Mouse (Mus musculus) brown adipose tissue, adult 24 weeks (tissue): ENCODE data around the gene Tspear. TPM values are rescaled to one million over a fixed set of nuclear protein-coding genes. Genes with fewer than 3 reads are reported as not detected.
"Not testable (repeated sequence)": the region's sequence is repeated elsewhere in the genome, so short reads cannot be mapped to it uniquely, and the experiment has no call there.

Experiments
- H3K27ac ChIP-seq: fragments of 200-500 bp; replicated peaks from 2 replicates; pipeline ENCODE4 v1.5.1; 2012; ENCODE audit warnings: low read depth, mild to moderate bottlenecking, low read length
- H3K4me1 ChIP-seq: fragments of 200-500 bp; 2 replicates; pipeline ENCODE4 v1.6.1; 2012; ENCODE audit warnings: low read length, mixed read lengths; ENCODE audit not compliant: control insufficient read depth, insufficient read depth, insufficient read length
- H3K4me3 ChIP-seq: fragments of 200-500 bp; 2 replicates; pipeline ENCODE4 v1.5.1; 2012; ENCODE audit warnings: low read depth, mild to moderate bottlenecking, low read length, moderate library complexity; ENCODE audit not compliant: insufficient read depth
- polyA plus RNA-seq: library from polyadenylated mRNA; stranded (reverse); fragments of >200 nt; gene quantifications from 2 replicates; pipeline ENCODE4 v1.2.4, GENCODE M21; 2012; ENCODE audit not compliant: missing spikeins, insufficient read depth, insufficient read length

Gene Tspear
- polyA plus RNA-seq, 1 experiment: not detected

DNA sequence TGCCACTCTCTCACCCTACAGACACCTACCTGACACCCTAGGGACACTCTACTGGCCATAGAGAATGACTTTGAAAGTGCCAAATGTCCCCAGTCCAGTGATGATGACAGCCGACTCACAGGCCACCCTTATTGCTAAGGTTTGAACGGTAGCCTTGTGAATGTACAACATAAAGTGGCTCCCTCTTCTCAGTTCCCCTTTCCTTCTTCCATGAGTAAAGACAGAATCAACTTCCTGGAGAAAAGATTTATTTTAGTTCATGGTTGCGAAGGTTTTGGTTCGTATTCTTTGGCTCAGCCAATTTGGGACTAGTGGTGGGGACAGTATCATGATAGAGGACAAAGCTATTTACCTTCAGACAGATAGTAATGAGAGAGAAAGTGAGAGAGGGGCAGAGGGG is 52.6 kb downstream of the Tspear start:
- H3K27ac ChIP-seq: no peak overlapping the region

DNA sequence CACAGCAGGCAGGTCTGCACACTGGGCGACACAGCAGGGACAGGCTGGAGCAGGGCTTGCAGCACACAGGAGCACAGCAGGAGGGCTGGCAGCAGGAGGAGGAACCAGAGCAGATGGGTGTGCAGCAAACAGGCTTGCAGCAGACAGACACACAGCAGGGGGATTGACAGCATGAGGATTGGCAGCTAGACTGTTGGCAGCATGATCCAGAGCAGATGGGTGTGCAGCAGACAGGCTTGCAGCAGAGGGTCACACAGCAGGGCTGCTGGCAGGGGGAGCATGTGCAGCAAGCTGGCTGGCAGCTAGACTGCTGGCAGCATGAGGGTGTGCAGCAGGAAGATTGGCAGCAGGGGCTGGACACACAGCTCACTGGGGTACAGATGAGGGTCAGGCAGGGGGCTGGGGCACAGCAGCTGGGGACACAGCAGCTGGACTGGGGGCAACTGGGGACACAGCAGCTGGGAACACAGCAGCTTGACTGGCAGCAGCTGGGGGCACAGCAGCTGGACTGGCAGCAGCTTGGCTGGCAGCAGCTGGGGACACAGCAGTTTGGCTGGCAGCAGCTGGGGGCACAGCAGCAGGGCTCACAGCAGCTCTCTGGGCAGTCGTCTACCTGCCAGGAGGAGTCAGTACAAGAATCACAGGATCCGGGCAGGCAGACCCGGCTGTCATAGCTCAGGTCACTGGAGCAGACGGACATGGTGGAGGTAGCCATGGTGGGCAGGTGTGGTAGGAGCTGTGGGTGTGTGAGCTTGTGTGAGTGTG is 55.7 kb downstream of the Tspear start, which contains the start of gene Gm18596:
Gene Gm18596, minus strand, starts transcription at position 715 of the 765 bp plus-strand sequence.
- H3K4me3 ChIP-seq, H3K27ac ChIP-seq, H3K4me1 ChIP-seq: not testable (repeated sequence)

More for the DNA sequence above, 52.6 kb downstream of the Tspear start:
- Histone ChIP-seq H3K4me3 (no peak overlapping the region), H3K4me1 (no peaks in the 10 kb centered on the region)

DNA sequence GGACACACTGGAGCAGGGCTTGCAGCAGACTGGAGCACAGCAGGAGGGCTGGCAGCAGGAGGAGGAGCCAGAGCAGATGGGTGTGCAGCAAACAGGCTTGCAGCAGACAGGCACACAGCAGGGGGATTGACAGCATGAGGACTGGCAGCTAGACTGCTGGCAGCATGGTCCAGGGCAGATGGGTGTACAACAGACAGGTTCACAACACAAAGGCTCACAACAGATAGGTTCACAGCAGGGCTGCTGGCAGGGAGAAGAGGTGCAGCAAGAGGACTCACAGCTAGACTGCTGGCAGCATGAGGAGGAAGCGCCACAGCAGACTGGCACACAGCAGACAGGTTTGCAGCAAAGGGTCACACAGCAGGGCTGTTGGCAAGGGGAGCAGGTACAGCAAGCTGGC is 64.3 kb downstream of the Tspear start:
- not testable (repeated sequence) for H3K4me1 ChIP-seq, H3K4me3 ChIP-seq, H3K27ac ChIP-seq

DNA sequence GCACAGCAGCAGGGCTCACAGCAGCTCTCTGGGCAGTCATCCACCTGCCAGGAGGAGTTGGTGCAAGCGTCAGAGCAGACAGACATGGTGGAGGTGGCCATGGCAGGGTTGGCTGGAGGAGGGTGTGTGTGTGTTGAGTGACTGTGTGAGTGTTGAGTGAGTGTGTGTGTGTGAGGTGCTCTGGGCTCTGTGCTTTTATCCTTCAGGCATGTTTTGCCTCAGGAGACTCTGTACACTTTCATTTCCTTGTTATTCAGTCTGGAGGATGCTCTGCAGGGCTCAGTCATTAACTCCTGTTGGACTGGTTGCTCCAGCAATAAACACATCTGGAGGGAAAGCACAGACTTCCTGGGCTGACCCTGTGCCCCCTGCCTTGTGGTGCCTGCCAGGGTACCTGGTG is 64.9 kb downstream of the Tspear start, which contains the start of gene Gm9736:
Gene Gm9736, minus strand, starts transcription at position 101 of the 400 bp plus-strand sequence.
- H3K4me1 ChIP-seq, H3K27ac ChIP-seq: not testable (repeated sequence)

DNA sequence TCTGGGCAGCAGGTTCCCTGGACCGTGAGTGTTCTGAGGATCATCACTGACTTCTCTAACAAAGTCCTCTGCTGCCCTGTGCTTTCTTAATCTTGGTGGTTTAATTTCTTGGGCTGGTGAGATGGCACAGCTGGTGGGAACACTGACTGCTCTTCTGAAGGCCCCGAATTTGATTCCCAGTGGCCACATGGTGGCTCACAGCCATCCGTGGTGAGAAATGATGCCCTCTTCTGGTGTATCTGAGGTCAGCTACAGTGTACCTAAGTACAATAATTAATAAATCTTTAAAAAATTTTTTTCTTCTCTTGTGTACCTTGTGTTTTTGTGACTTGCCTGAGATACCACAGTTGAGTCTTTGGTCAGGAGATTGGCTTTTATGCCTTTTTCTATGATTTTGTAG is 65.9 kb downstream of the Tspear start:
- H3K4me3 ChIP-seq, H3K4me1 ChIP-seq, H3K27ac ChIP-seq: not testable (repeated sequence)

More for the DNA sequence above, 64.9 kb downstream of the Tspear start, which contains the start of gene Gm9736:
- not testable (repeated sequence) for H3K4me3 ChIP-seq

DNA sequence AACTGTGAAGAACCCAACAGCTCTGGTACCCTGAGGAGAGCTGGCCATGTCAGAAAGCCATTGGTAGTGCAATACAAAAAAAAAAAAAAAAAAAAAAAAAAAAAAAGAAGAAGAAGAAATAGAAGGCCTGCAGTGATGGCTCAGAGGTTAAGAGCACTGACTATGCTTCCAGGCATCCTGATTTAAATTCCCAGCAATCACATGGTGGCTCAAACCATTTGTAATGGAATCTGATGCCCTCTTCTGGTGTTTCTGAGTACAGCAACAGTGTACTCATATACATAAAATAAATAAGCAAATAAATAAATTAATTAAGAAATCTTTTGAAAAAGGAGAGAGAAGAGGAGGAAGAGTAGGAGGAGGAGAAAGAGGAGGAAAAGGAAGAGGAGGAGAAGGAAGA is 67.1 kb downstream of the Tspear start:
- H3K4me3 ChIP-seq: no peak overlapping the region
- no peaks in the 10 kb centered on the region for H3K4me1 ChIP-seq
- no peak overlapping the region for H3K27ac ChIP-seq

DNA sequence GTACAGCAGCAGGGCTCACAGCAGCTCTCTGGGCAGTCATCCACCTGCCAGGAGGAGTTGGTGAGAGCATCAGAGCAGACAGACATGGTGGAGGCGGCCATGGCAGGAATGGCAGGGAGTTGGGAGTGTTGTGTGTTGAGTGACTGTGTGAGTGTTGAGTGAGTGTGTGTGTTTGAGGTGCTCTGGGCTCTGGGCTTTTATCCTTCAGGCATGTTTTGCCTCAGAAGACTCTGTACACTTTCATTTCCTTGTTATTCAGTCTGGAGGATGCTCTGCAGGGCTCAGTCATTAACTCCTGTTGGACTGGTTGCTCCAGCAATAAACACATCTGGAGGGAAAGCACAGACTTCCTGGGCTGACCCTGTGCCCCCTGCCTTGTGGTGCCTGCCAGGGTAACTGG is 73.2 kb downstream of the Tspear start, which contains the start of gene Gm3233:
Gene Gm3233, minus strand, starts transcription at position 101 of the 400 bp plus-strand sequence.
- not testable (repeated sequence) for H3K4me1 ChIP-seq, H3K27ac ChIP-seq, H3K4me3 ChIP-seq

DNA sequence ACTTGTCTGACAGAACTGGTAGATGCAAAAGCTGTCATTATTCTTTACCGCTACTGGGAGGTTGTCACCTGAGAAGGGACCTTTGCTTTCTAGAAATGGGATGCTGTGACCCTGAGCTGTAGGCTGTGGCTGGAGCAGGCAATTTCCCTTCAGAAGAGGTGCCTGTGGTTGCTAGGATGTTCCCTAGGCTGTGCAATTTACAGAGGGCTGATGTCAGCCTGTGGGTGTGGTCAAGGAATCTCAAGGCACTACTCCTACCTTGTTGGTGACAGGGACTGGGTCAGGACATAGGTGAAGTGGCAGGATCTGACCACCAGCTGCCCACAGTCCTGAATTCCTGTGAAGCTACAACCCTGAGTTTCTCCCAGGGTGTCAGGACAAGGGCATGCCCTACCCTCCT is 83.4 kb downstream of the Tspear start:
- no peak overlapping the region for H3K27ac ChIP-seq
- no peaks in the 10 kb centered on the region for H3K4me1 ChIP-seq
- no peak overlapping the region for H3K4me3 ChIP-seq

DNA sequence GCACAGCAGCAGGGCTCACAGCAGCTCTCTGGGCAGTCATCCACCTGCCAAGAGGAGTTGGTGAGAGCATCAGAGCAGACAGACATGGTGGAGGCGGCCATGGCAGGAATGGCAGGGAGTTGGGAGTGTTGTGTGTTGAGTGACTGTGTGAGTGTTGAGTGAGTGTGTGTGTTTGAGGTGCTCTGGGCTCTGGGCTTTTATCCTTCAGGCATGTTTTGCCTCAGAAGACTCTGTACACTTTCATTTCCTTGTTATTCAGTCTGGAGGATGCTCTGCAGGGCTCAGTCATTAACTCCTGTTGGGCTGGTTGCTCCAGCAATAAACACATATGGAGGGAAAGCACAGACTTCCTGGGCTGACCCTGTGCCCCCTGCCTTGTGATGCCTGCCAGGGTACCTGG is 84.9 kb downstream of the Tspear start, which contains the start of gene Gm3238:
Gene Gm3238, minus strand, starts transcription at position 101 of the 400 bp plus-strand sequence.
- not testable (repeated sequence) for H3K27ac ChIP-seq, H3K4me1 ChIP-seq, H3K4me3 ChIP-seq

DNA sequence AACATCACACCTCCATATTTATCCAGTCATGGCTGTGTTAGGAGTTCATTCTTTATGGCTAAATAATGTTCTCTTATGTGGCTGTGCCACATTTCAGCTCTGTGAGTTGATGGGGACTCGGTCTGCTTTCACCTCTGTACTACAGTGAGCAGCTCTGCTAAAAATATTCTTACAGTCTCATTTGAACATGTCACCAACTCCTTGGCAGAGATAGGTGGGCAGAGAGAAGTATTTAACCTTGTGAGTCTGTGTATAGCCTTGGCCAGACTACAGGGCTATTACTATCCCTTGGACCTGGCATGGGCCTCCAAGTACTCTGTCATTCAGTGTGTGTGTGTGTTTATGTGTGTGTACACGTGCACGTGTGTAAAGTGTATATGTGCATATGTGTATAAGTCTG is 85.8 kb downstream of the Tspear start:
- not testable (repeated sequence) for H3K27ac ChIP-seq, H3K4me1 ChIP-seq, H3K4me3 ChIP-seq

DNA sequence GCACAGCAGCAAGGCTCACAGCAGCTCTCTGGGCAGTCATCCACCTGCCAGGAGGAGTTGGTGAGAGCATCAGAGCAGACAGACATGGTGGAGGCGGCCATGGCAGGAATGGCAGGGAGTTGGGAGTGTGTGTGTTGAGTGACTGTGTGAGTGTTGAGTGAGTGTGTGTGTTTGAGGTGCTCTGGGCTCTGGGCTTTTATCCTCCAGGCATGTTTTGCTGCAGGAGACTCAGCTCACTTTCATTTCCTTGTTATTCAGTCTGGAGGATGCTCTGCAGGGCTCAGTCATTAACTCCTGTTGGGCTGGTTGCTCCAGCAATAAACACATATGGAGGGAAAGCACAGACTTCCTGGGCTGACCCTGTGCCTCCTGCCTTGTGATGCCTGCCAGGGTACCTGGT is 90.5 kb downstream of the Tspear start, which contains the start of gene Gm7138:
Gene Gm7138, minus strand, starts transcription at position 101 of the 400 bp plus-strand sequence.
- not testable (repeated sequence) for H3K4me3 ChIP-seq, H3K4me1 ChIP-seq, H3K27ac ChIP-seq

DNA sequence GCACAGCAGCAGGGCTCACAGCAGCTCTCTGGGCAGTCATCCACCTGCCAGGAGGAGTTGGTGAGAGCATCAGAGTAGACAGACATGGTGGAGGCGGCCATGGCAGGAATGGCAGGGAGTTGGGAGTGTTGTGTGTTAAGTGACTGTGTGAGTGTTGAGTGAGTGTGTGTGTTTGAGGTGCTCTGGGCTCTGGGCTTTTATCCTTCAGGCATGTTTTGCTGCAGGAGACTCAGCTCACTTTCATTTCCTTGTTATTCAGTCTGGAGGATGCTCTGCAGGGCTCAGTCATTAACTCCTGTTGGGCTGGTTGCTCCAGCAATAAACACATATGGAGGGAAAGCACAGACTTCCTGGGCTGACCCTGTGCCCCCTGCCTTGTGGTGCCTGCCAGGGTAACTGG is 96.1 kb downstream of the Tspear start, which contains the start of gene Gm3250:
Gene Gm3250, minus strand, starts transcription at position 101 of the 400 bp plus-strand sequence.
- not testable (repeated sequence) for H3K4me3 ChIP-seq, H3K4me1 ChIP-seq, H3K27ac ChIP-seq

DNA sequence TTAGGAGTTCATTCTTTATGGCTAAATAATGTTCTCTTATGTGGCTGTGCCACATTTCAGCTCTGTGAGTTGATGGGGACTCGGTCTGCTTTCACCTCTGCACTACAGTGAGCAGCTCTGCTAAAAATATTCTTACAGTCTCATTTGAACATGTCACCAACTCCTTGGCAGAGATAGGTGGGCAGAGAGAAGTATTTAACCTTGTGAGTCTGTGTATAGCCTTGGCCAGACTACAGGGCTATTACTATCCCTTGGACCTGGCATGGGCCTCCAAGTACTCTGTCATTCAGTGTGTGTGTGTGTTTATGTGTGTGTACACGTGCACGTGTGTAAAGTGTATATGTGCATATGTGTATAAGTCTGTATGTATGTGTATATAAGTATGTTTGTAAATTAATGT is 97.0 kb downstream of the Tspear start:
- not testable (repeated sequence) for H3K4me3 ChIP-seq

DNA sequence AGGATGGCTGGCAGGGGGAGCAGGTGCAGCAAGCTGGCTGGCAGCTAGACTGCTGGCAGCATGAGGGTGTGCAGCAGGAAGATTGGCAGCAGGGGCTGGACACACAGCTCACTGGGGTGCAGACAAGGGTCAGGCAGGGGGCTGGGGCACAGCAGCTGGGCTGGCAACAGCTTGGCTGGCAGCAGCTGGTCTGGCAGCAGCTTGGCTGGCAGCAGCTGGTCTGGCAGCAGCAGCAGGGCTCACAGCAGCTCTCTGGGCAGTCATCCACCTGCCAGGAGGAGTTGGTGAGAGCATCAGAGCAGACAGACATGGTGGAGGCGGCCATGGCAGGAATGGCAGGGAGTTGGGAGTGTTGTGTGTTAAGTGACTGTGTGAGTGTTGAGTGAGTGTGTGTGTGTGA is 101.5 kb downstream of the Tspear start, which contains the start of gene Gm7137:
Gene Gm7137, minus strand, starts transcription at position 325 of the 400 bp plus-strand sequence.
- not testable (repeated sequence) for H3K4me1 ChIP-seq, H3K4me3 ChIP-seq, H3K27ac ChIP-seq

More for the DNA sequence above, 97.0 kb downstream of the Tspear start:
- not testable (repeated sequence) for H3K4me1 ChIP-seq, H3K27ac ChIP-seq

DNA sequence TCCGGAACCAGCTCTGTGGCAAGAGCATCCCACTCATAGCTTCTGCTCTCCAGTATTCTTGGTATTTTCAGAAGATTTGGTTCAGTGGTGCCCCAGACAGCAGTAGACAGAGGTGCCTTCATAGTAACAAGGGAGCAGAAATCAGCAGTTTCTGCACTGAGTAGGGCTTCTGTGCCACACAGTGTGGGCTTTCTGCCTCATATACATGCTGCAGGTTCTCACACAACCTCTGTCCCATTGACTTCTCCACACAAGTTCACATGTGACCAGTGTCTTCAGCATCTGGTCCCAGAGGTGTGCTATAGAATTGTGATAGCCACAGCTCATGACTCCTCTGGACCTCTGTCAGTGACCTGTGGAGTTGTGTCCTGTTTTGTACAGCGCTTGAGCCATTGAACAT is 102.3 kb downstream of the Tspear start:
- Histone ChIP-seq H3K27ac (no peak overlapping the region), H3K4me3 (no peak overlapping the region), H3K4me1 (no peaks in the 10 kb centered on the region)

DNA sequence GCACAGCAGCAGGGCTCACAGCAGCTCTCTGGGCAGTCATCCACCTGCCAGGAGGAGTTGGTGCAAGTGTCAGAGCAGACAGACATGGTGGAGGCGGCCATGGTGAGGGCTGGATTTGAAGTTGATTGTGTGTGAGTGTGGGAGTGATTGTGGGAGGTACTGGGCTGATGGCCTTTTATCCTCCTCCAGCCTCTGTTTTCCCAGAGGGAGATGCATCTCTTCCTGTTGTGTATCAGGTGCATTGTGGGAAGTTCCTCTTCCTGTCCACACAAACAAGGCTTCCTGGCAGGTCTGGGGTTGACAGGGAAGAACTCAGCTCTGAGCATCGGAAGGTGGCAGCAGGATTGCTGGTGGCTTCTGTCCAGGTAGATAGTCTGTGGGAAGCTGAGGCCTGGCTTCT is 108.6 kb downstream of the Tspear start, which contains the start of gene Gm9639:
Gene Gm9639, minus strand, starts transcription at position 101 of the 400 bp plus-strand sequence.
- no peak within 1 kb of the TSS for H3K27ac ChIP-seq
- H3K4me1 ChIP-seq: no peaks in the 10 kb centered on the region
- no peak within 1 kb of the TSS for H3K4me3 ChIP-seq
